Mouse (Mus musculus) Muller cell, postnatal 12 days (primary cell): ENCODE measurements around the gene Mecom.

ENCODE experiments used
- DNase-seq: peaks from one replicate; pipeline ENCODE4 v3.0.0-alpha.2; 2015; ENCODE audit errors: inconsistent ontology term

Gene Mecom

DNA sequence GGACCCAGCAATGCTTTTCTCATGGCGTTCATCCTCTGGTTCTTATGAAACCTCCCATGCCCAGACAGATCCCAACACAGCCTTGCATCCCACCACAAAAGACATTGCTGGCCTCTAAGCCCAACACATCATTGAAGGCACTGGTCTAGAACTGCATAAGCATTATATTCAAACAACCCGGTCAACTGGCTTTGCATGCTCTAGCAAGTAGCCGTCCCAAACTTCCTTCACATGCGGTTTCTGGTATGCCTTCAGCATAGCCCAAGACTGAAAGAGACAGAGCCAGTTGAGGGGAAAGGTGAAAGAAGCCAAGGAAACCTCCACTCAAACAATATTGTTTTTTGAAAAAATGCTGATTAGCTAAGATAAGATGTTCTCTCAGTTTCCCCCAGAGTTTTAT lies 397.7 kb downstream of the Mecom start:
- no peak for DNase-seq

DNA sequence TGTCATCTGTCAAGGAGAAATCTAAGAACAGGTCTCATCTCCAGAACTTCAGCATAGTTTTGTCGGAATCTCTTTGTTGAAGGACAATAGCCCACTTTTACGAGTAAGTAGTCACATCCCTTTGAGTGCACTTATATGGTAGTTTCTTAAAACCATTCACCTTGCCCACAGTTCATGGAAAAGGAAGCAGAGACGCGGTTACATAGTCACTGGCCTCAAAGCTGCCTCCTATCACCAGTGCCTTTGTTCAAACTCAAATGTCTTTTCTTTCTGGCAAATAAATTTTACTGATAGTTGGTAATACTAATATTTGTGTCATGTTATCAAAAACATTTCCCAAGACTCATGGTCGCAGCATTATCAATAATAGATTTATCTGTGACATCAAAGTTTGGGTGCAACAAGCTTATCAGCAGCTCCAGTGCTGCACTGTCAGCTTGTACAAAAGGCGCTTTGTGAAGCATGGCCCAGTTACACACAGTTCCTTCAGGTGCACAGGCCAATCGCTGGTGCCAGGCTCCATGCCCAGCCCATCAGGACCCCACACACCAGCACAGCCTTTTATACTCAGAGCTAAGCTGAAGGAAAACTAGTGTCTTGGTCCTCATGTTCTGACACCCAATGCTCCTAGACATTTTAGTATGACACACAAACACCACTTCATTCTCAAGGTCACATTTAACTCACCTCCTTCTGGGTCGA lies 399.3 kb downstream of the Mecom start:
- no peak for DNase-seq

DNA sequence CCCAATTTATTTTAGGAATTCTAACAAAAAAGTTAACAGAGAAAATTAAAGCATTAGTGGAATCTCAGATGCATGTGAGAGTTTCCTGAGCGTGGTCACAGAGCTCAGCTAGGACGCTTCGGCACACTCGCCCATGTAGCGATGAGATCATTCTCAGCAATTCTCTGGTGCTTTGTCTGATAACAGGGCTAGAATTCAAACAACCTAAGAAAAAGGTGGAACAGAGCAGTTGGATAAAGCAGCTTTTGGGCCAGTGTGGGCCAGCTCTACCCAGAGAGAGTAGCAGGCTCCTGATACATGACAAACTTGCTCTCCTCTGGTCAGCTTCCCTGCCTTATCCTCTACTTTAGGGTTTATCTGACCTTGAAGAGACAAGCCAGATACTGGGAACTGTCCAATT lies 402.8 kb downstream of the Mecom start:
- peak; percentile 23 for DNase-seq

GRCm38 (mm10) chr3:30143961-30144411 lies 403.8 kb downstream of the Mecom start:
- DNase-seq = no peak

DNA sequence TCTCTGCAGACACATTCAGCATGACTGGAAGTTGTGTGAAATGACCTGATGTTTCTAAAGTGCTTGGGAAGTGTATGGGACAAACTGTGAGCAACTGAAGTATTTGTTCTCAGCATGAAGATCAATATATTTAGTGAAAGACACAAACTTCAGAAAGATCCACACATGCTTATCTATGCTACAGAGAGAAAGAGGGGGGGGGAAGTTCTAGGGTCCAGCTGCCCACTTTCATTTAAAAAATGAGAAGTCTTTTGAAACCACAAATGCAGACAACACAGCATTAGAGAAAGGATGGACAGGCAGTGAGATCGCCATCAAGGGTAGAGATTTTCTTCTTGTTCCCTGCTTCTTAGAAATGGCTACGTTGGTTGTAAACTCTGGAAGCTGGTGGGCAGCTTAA lies 404.4 kb downstream of the Mecom start:
- no peak for DNase-seq

DNA sequence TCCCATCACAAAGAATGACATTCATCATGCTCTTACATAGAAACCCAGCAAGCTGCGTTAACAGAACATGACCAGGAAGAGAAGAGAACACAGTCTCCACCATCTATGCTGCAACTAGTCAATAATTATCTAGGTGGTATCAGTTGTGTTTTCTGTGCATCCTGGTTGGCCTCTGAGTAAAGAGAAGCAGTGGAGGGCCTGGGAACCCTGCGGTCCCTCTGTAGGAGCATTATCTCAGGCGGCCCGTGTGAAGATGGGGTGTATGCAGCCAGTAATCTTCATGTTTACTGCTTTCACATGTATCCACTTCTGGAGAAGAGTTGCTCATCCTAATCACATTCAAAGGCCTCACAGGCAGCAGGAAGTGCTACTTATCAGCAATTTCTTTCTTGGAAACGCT lies 407.5 kb downstream of the Mecom start:
- DNase-seq = no peak

DNA sequence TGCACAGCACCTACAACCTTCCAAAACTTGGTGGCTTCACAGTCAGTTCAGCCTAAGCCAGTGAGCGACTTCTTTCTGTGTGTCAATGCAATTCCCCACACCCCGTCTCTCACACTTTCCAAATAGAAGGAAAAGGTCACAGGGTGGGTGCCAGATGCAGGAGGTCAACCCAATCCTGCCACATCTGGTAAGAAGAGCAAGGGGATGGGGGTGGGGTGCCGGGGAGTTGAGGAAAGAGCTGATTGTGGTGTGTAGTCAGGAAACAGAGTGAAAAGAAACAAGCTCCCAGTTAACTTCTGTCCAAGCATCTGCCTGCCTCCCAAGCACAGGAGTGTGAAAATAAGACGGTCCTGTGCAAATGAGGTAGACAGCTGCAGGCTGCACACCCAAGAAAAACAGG lies 408.1 kb downstream of the Mecom start:
- no peak for DNase-seq

DNA sequence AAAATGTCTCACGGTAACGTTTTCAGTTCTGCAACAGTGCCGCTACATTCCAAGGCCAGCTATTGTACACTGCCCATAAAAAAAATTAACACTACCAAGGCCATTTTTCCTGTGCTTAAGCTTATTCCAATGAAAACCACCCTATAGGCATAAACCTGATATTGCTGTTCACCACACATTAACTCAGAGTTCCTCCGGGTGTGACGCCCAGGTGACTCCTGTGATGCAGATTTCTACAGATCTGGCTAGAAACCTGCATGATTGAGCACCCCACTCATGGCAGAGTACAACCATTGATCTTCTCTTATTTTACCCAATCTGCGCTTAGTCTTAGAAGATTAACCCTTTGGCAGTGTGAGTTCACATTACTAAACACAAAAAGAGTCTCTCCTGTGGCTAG lies 409.2 kb downstream of the Mecom start:
- DNase-seq = no peak

DNA sequence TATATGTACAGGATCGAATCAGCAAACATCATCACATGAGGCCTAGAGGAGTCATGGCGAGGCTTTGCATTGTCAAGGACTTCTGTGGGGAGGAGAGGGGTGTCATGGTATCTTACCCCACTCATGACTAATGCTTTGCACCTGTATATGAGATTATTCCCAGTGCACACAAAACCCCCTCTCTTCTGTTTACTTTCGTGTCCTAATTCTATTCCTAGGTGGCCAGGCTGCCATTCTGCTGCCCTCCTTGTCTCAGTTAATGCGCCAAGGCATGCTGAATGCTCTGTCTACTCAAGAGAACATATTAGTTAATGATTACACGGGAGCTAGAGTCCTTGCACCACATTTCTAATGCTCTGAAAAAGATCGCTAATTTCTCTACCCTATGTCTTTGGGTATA lies 412.0 kb downstream of the Mecom start:
- no peak for DNase-seq

GRCm38 (mm10) chr3:30135119-30135518 lies 412.7 kb downstream of the Mecom start:
- DNase-seq = no peak

DNA sequence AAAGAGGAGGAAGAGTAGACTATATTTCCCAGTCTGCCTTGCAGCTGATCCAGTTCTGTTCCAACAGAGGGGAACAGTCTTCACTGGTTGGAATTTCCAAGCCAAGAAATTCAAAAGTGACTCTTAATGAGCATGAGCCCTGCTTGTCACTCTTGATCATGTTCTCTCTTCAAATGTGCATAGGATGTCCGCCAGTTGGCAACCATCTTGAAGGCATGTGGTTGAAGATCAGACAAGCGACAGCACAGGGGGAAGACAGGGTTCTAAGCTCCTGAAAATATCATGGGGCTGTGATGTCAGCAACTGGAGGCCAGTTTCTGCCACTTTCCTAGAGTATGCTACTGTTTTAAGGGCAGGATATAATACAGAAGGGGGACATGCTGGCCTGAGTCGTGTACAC lies 414.8 kb downstream of the Mecom start:
- peak; percentile 77 for DNase-seq

DNA sequence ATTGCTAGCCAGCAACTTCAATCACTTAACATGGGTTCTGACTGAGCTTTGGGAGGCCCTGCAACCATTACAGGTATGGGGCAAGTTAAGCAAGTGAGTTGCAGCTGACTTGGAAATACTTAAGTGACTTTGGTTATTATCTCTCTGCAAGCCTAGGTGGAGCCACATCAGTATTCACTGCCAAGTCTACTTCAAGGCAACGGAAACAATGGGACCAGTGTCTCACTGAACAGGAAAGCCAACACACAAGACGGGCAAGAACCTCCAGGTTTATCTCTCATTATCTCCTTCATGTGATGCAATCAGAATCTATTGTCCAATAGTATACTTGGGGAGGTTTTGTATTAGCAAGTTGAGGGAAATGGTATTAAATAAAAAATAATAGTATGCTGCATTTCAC lies 415.4 kb downstream of the Mecom start:
- no peak for DNase-seq

GRCm38 (mm10) chr3:30130495-30130894 lies 417.3 kb downstream of the Mecom start:
- DNase-seq = peak; percentile 54

- DNase-seq = no peak
These were observed 425.2 kb downstream of the Mecom start for GRCm38 (mm10) chr3:30122618-30123017.

DNA sequence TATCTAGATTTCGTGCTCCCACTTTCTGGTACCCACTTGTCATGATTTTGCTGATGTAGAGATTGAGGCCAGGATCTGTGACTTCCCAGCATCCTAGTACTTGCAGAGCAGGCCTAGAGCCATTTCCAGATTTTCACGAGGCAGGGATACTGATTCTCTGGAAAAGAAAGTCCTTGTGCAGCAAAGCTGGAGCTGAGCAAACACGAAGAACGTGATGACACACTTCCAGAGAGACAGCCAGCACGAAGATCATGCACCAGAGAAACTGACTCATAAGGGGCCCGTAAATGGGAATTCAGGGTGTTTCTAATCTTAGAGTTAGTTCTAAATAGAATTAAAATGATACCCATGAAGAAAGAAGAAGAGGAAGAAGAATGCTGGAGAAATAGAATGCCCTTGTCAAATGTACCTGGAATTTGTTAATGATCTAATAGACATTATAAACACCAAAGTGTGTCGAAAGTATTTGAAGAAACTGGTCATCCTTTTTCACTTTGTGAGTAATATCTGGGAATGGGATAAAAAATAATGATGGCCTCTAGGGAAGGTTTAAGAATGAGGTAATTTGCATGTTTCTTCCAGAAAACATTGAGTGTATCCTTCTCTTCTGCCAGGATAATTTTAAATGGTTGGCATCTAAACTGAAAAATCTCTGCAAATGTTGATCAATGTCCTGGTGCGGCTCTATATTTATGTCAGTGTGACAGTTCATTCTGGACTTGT lies 426.9 kb downstream of the Mecom start:
- no peak for DNase-seq

DNA sequence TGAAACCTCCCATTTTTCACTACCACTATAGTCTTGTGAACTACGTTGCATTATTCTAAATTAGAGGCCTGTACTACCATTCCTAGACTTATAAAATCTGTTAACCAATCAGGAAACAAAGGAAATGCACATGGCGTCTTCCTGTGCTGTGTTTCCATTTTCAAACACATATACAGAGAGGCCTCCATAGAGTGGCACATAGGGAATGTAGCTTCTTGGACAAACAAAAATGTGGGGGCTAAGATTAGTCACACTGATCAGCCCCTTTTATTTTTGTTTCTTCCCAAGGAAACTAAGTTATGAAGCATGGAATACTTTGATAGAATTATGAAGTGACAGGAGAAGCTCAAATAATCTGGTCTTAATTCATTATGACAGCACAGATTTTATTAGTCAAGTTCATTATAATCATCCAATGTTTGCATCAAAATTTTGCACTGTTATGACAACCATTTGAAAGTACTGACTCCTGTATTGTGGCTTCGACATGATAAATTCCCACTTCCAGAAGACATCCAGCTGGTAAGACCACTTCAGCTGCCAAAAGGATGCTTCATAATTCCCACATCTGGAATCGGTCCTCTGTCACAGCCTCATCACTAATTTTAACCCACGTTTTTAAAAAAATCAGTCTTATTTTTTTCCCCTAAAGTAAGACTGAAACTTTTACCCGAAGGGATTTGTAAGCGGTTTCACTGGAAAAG lies 429.1 kb downstream of the Mecom start:
- no peak for DNase-seq

- DNase-seq = no peak
These were observed 434.5 kb downstream of the Mecom start for GRCm38 (mm10) chr3:30113249-30113770.

- no peak for DNase-seq
These were observed 439.7 kb downstream of the Mecom start for GRCm38 (mm10) chr3:30107945-30108670.

DNA sequence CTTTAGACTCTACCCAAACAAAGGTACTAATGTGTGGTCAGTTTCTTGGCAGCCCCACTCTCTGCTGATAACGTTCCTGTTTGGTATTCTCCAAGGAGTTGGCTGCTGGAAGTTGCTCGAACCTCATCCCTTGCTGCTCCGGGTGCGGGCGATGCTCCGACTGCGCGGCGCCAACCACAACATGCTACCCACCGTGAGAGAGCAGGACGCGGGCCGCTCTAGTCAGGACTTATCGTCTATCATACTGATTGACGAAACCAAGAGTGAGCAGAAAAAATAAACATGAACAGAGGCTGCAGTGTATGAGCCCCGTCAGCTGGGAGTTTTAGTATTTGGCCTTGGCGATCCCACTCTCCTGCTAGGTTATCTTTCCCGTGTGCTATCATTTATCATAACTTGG lies 441.3 kb downstream of the Mecom start:
- no peak for DNase-seq

GRCm38 (mm10) chr3:30105859-30106258 lies 441.9 kb downstream of the Mecom start:
- DNase-seq = no peak

DNA sequence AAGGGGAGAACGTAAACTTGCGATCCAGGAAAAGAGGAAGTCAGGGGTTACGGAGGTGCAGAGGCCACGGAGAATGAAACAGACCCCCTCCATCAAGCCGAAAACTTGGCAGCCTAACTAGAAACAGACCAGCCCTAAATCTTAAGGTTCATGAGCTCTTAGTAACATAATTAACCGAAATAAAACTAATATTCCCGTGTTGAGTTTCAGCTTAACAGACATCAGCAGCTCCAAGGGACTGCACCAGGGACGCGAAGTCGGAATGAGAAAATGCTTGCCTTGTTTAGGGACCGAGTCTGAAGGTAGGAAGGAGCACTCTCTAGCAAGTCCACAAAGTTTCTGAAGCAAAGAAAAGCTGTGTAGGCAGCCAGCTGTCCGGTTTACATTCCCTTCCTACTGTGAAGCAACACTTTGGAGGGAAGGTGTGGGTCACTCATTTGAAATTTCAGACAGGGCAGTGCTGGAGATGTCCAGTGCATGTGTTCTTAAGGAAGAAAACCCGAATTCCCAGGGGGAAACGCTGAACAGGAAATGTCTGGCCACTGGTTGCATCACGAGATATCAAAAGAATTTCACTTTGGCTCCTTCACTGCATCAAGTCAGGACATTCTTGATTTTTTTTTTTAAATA lies 442.5 kb downstream of the Mecom start:
- peak; percentile 42 for DNase-seq
